Mouse (Mus musculus): ENCODE measurements around the gene Fndc11. TPM values are rescaled to one million over a fixed set of nuclear protein-coding genes. Genes with fewer than 3 reads are reported as not detected.

The Fndc11 gene
- polyA plus RNA-seq (2015; fragmentation: Nextera tagmentation; extraction: Ambion mirVana), result 0.27 and 0.55 TPM in 2 replicates

- ATAC-seq (replicated peaks; ENCODE audit: low FRiP score, low read depth) (peak; percentile 98), DNase-seq (ENCODE audit: low spot score) (peak; percentile 83)
- peak within 1 kb of the TSS; percentile 56 for H3K4me2 ChIP-seq (ENCODE audit: low read length)
- no peaks in the 10 kb centered on the region for H3K9me3 ChIP-seq (replicated peaks; ENCODE audit: low read length)
- TF ChIP-seq CTCF (IDR thresholded peaks at IDR 0.05; ENCODE audit: low read depth), result peak; percentile 52
- H3K27me3 ChIP-seq (ENCODE audit: insufficient read depth, low read length), result no peaks in the 10 kb centered on the region
- H3K4me3 ChIP-seq (replicated peaks; ENCODE audit: low read depth, low read length), result peak within 1 kb of the TSS; percentile 3; the same call in 1 of the 2 replicates
- H3K27ac ChIP-seq, result peak within 1 kb of the TSS; percentile 32
- no peaks in the 10 kb centered on the region for H3K36me3 ChIP-seq (ENCODE audit: insufficient read depth, low read length)
- H3K4me1 ChIP-seq (replicated peaks; ENCODE audit: insufficient read depth, low read length), result peaks cover 6% of the 10 kb centered on the region
- 0 out of 2 replicates have a peak within 1 kb of the TSS, but pooled peaks have one; percentile 14 for H3K9ac ChIP-seq (ENCODE audit: low read depth, low read length)
- WGBS, result 1% methylated on average over 25 of the region's 25 CpGs
Observed at GRCm38 (mm10) chr2:181219538-181220216, at the start of gene Fndc11. Gene Fndc11, plus strand, starts transcription at chr2:181220013.

- H3K36me3 ChIP-seq (ENCODE audit: insufficient read depth, low read length), result no peaks in the 10 kb centered on the region
- H3K4me2 ChIP-seq (ENCODE audit: low read length), result no peak overlapping the region
- no peak for TF ChIP-seq CTCF (IDR thresholded peaks at IDR 0.05; ENCODE audit: low read depth)
- no peak overlapping the region for H3K9ac ChIP-seq (ENCODE audit: low read depth, low read length)
- no peaks in the 10 kb centered on the region for H3K27me3 ChIP-seq (ENCODE audit: insufficient read depth, low read length)
- no peak overlapping the region for H3K27ac ChIP-seq
- no peak overlapping the region for H3K4me3 ChIP-seq (replicated peaks; ENCODE audit: low read depth, low read length)
- ATAC-seq (replicated peaks; ENCODE audit: low FRiP score, low read depth) (no peak), DNase-seq (ENCODE audit: low spot score) (no peak)
- no peaks in the 10 kb centered on the region for H3K4me1 ChIP-seq (replicated peaks; ENCODE audit: insufficient read depth, low read length)
- 85% methylated on average over 3 of the region's 3 CpGs for WGBS
- H3K9me3 ChIP-seq (replicated peaks; ENCODE audit: low read length), result no peaks in the 10 kb centered on the region
Observed at GRCm38 (mm10) chr2:181174646-181175045, 45.2 kb upstream of the Fndc11 start.

GRCm38 (mm10) chr2:181178015-181178414 is 41.8 kb upstream of the Fndc11 start:
- H3K4me1 ChIP-seq (replicated peaks; ENCODE audit: insufficient read depth, low read length), result no peaks in the 10 kb centered on the region
- TF ChIP-seq CTCF (IDR thresholded peaks at IDR 0.05; ENCODE audit: low read depth), result no peak

GRCm38 (mm10) chr2:181178471-181178870 is 41.3 kb upstream of the Fndc11 start:
- H3K4me2 ChIP-seq (ENCODE audit: low read length), result no peak overlapping the region
- TF ChIP-seq CTCF (IDR thresholded peaks at IDR 0.05; ENCODE audit: low read depth), result no peak
- H3K9me3 ChIP-seq (replicated peaks; ENCODE audit: low read length), result no peaks in the 10 kb centered on the region
- no peak overlapping the region for H3K9ac ChIP-seq (ENCODE audit: low read depth, low read length)
- WGBS, result 84% methylated on average over 5 of the region's 5 CpGs
- ATAC-seq (replicated peaks; ENCODE audit: low FRiP score, low read depth) (no peak), DNase-seq (ENCODE audit: low spot score) (no peak)
- no peaks in the 10 kb centered on the region for H3K36me3 ChIP-seq (ENCODE audit: insufficient read depth, low read length)
- H3K4me3 ChIP-seq (replicated peaks; ENCODE audit: low read depth, low read length), result no peak overlapping the region
- no peak overlapping the region for H3K27ac ChIP-seq
- no peaks in the 10 kb centered on the region for H3K4me1 ChIP-seq (replicated peaks; ENCODE audit: insufficient read depth, low read length)
- H3K27me3 ChIP-seq (ENCODE audit: insufficient read depth, low read length), result no peaks in the 10 kb centered on the region

More at GRCm38 (mm10) chr2:181178015-181178414, 41.8 kb upstream of the Fndc11 start:
- H3K27ac ChIP-seq, result no peak overlapping the region
- ATAC-seq (replicated peaks; ENCODE audit: low FRiP score, low read depth) (no peak), DNase-seq (ENCODE audit: low spot score) (no peak)
- WGBS, result 81% methylated on average over 3 of the region's 3 CpGs
- H3K27me3 ChIP-seq (ENCODE audit: insufficient read depth, low read length), result no peaks in the 10 kb centered on the region
- H3K9me3 ChIP-seq (replicated peaks; ENCODE audit: low read length), result no peaks in the 10 kb centered on the region
- no peaks in the 10 kb centered on the region for H3K36me3 ChIP-seq (ENCODE audit: insufficient read depth, low read length)
- no peak overlapping the region for H3K4me2 ChIP-seq (ENCODE audit: low read length)
- no peak overlapping the region for H3K9ac ChIP-seq (ENCODE audit: low read depth, low read length)
- H3K4me3 ChIP-seq (replicated peaks; ENCODE audit: low read depth, low read length), result no peak overlapping the region

- no peak for DNase-seq (ENCODE audit: low spot score)
- TF ChIP-seq CTCF (IDR thresholded peaks at IDR 0.05; ENCODE audit: low read depth), result no peak
- 62% methylated on average over 6 of the region's 6 CpGs for WGBS
- no peak overlapping the region for H3K27ac ChIP-seq
- no peaks in the 10 kb centered on the region for H3K27me3 ChIP-seq (ENCODE audit: insufficient read depth, low read length)
- no peak overlapping the region for H3K4me2 ChIP-seq (ENCODE audit: low read length)
- no peak overlapping the region for H3K4me3 ChIP-seq (replicated peaks; ENCODE audit: low read depth, low read length)
- H3K9me3 ChIP-seq (replicated peaks; ENCODE audit: low read length), result no peaks in the 10 kb centered on the region
- no peak for ATAC-seq (replicated peaks; ENCODE audit: low FRiP score, low read depth)
- H3K4me1 ChIP-seq (replicated peaks; ENCODE audit: insufficient read depth, low read length), result no peaks in the 10 kb centered on the region
- no peaks in the 10 kb centered on the region for H3K36me3 ChIP-seq (ENCODE audit: insufficient read depth, low read length)
- H3K9ac ChIP-seq (ENCODE audit: low read depth, low read length), result no peak overlapping the region
Observed at GRCm38 (mm10) chr2:181180898-181181297, 38.9 kb upstream of the Fndc11 start.

- Histone ChIP-seq H3K9me3 (replicated peaks; ENCODE audit: low read length) (no peaks in the 10 kb centered on the region), H3K4me2 (ENCODE audit: low read length) (peak overlapping the region; percentile 72), H3K9ac (ENCODE audit: low read depth, low read length) (peak overlapping the region; percentile 85; the same call in 1 of the 2 replicates), H3K36me3 (ENCODE audit: insufficient read depth, low read length) (0 out of 2 replicates have a peak, but pooled peaks cover 4% of the 10 kb centered on the region), H3K4me1 (replicated peaks; ENCODE audit: insufficient read depth, low read length) (peaks cover 6% of the 10 kb centered on the region; the same call in 1 of the 2 replicates), H3K27ac (peak overlapping the region; percentile 97), H3K4me3 (replicated peaks; ENCODE audit: low read depth, low read length) (peak overlapping the region; percentile 68), H3K27me3 (ENCODE audit: insufficient read depth, low read length) (no peaks in the 10 kb centered on the region)
- DNase-seq (ENCODE audit: low spot score), result peak; percentile 95
- under 1% methylated on average over 14 of the region's 14 CpGs for WGBS
- peak; percentile 66 for ATAC-seq (replicated peaks; ENCODE audit: low FRiP score, low read depth)
- TF ChIP-seq CTCF (IDR thresholded peaks at IDR 0.05; ENCODE audit: low read depth), result peak; percentile 97
Observed at GRCm38 (mm10) chr2:181186635-181187034, 33.2 kb upstream of the Fndc11 start.
